Mouse (Mus musculus): Measurements from ENCODE around the gene Mlycd. TPM values are rescaled to one million over a fixed set of nuclear protein-coding genes. Genes with fewer than 3 reads are reported as not detected.

The Mlycd gene
- polyA plus RNA-seq, 1 experiment from 2014 or later, result 16.1 TPM

GRCm38 (mm10) chr8:119426069-119426735 lies 31.5 kb downstream of the Mlycd start:
- Histone ChIP-seq H3K4me1 (ENCODE audit: control insufficient read depth, insufficient read depth, low read length) (no peaks in the 10 kb centered on the region), H3K27me3 (ENCODE audit: control insufficient read depth, insufficient read depth, low read length) (no peaks in the 10 kb centered on the region), H3K9me3 (ENCODE audit: control insufficient read depth, low read length) (no peaks in the 10 kb centered on the region), H3K27ac (ENCODE audit: low read depth, low read length) (no peak overlapping the region), H3K4me3 (ENCODE audit: low read depth, low read length) (no peak overlapping the region), H3K36me3 (ENCODE audit: control insufficient read depth, insufficient read depth, low read length) (no peaks in the 10 kb centered on the region), H3K9ac (replicated peaks; ENCODE audit: low read depth, low read length) (no peak overlapping the region), H3K4me2 (ENCODE audit: low read depth, low read length) (no peak overlapping the region)
- ATAC-seq (ENCODE audit: low read depth), result no peak
- WGBS, result 87% methylated on average over 6 of the region's 6 CpGs

- no peaks in the 10 kb centered on the region for H3K9me3 ChIP-seq (ENCODE audit: control insufficient read depth, low read length)
- H3K4me3 ChIP-seq (ENCODE audit: low read depth, low read length), result no peak overlapping the region
- H3K4me1 ChIP-seq (ENCODE audit: control insufficient read depth, insufficient read depth, low read length), result no peaks in the 10 kb centered on the region
- H3K4me2 ChIP-seq (ENCODE audit: low read depth, low read length), result no peak overlapping the region
- H3K27ac ChIP-seq (ENCODE audit: low read depth, low read length), result no peak overlapping the region
- ATAC-seq (ENCODE audit: low read depth), result no peak
- no peaks in the 10 kb centered on the region for H3K27me3 ChIP-seq (ENCODE audit: control insufficient read depth, insufficient read depth, low read length)
- WGBS, result 78% methylated on average over 12 of the region's 12 CpGs
- H3K9ac ChIP-seq (replicated peaks; ENCODE audit: low read depth, low read length), result no peak overlapping the region
- H3K36me3 ChIP-seq (ENCODE audit: control insufficient read depth, insufficient read depth, low read length), result no peaks in the 10 kb centered on the region
These were observed 33.1 kb downstream of the Mlycd start for GRCm38 (mm10) chr8:119427634-119428349.

- no peak overlapping the region for H3K9ac ChIP-seq (replicated peaks; ENCODE audit: low read depth, low read length)
- H3K36me3 ChIP-seq (ENCODE audit: control insufficient read depth, insufficient read depth, low read length), result no peaks in the 10 kb centered on the region
- H3K4me1 ChIP-seq (ENCODE audit: control insufficient read depth, insufficient read depth, low read length), result no peaks in the 10 kb centered on the region
- 81% methylated on average over 7 of the region's 7 CpGs for WGBS
- H3K27me3 ChIP-seq (ENCODE audit: control insufficient read depth, insufficient read depth, low read length), result no peaks in the 10 kb centered on the region
- no peak overlapping the region for H3K4me2 ChIP-seq (ENCODE audit: low read depth, low read length)
- no peak for ATAC-seq (ENCODE audit: low read depth)
- no peaks in the 10 kb centered on the region for H3K9me3 ChIP-seq (ENCODE audit: control insufficient read depth, low read length)
- H3K4me3 ChIP-seq (ENCODE audit: low read depth, low read length), result no peak overlapping the region
- no peak overlapping the region for H3K27ac ChIP-seq (ENCODE audit: low read depth, low read length)
These were observed 33.7 kb downstream of the Mlycd start for GRCm38 (mm10) chr8:119428350-119428740.

- no peaks in the 10 kb centered on the region for H3K4me1 ChIP-seq (ENCODE audit: control insufficient read depth, insufficient read depth, low read length)
- H3K9me3 ChIP-seq (ENCODE audit: control insufficient read depth, low read length), result no peaks in the 10 kb centered on the region
- no peaks in the 10 kb centered on the region for H3K36me3 ChIP-seq (ENCODE audit: control insufficient read depth, insufficient read depth, low read length)
- WGBS, result 82% methylated on average over 5 of the region's 5 CpGs
- no peak overlapping the region for H3K4me3 ChIP-seq (ENCODE audit: low read depth, low read length)
- ATAC-seq (ENCODE audit: low read depth), result no peak
- H3K9ac ChIP-seq (replicated peaks; ENCODE audit: low read depth, low read length), result no peak overlapping the region
- H3K27me3 ChIP-seq (ENCODE audit: control insufficient read depth, insufficient read depth, low read length), result no peaks in the 10 kb centered on the region
- no peak overlapping the region for H3K27ac ChIP-seq (ENCODE audit: low read depth, low read length)
- H3K4me2 ChIP-seq (ENCODE audit: low read depth, low read length), result no peak overlapping the region
These were observed 34.2 kb downstream of the Mlycd start for GRCm38 (mm10) chr8:119428766-119429327.

- H3K27me3 ChIP-seq (ENCODE audit: control insufficient read depth, insufficient read depth, low read length), result no peaks in the 10 kb centered on the region
- no peak for ATAC-seq (ENCODE audit: low read depth)
- H3K27ac ChIP-seq (ENCODE audit: low read depth, low read length), result no peak overlapping the region
- 87% methylated on average over 3 of the region's 3 CpGs for WGBS
- H3K4me1 ChIP-seq (ENCODE audit: control insufficient read depth, insufficient read depth, low read length), result no peaks in the 10 kb centered on the region
- H3K9me3 ChIP-seq (ENCODE audit: control insufficient read depth, low read length), result no peaks in the 10 kb centered on the region
- no peak overlapping the region for H3K4me3 ChIP-seq (ENCODE audit: low read depth, low read length)
- no peaks in the 10 kb centered on the region for H3K36me3 ChIP-seq (ENCODE audit: control insufficient read depth, insufficient read depth, low read length)
- no peak overlapping the region for H3K9ac ChIP-seq (replicated peaks; ENCODE audit: low read depth, low read length)
- no peak overlapping the region for H3K4me2 ChIP-seq (ENCODE audit: low read depth, low read length)
These were observed 34.9 kb downstream of the Mlycd start for GRCm38 (mm10) chr8:119429552-119429951.

- no peaks in the 10 kb centered on the region for H3K9me3 ChIP-seq (ENCODE audit: control insufficient read depth, low read length)
- no peak overlapping the region for H3K9ac ChIP-seq (replicated peaks; ENCODE audit: low read depth, low read length)
- ATAC-seq (ENCODE audit: low read depth), result no peak
- H3K27ac ChIP-seq (ENCODE audit: low read depth, low read length), result no peak overlapping the region
- no peak overlapping the region for H3K4me2 ChIP-seq (ENCODE audit: low read depth, low read length)
- 82% methylated on average over 8 of the region's 8 CpGs for WGBS
- H3K27me3 ChIP-seq (ENCODE audit: control insufficient read depth, insufficient read depth, low read length), result no peaks in the 10 kb centered on the region
- no peak overlapping the region for H3K4me3 ChIP-seq (ENCODE audit: low read depth, low read length)
- no peaks in the 10 kb centered on the region for H3K4me1 ChIP-seq (ENCODE audit: control insufficient read depth, insufficient read depth, low read length)
- no peaks in the 10 kb centered on the region for H3K36me3 ChIP-seq (ENCODE audit: control insufficient read depth, insufficient read depth, low read length)
These were observed 35.6 kb downstream of the Mlycd start for GRCm38 (mm10) chr8:119430250-119430649.

GRCm38 (mm10) chr8:119430690-119431089 lies 36.0 kb downstream of the Mlycd start:
- no peaks in the 10 kb centered on the region for H3K9me3 ChIP-seq (ENCODE audit: control insufficient read depth, low read length)
- ATAC-seq (ENCODE audit: low read depth), result no peak
- no peaks in the 10 kb centered on the region for H3K4me1 ChIP-seq (ENCODE audit: control insufficient read depth, insufficient read depth, low read length)
- no peak overlapping the region for H3K4me2 ChIP-seq (ENCODE audit: low read depth, low read length)
- no peaks in the 10 kb centered on the region for H3K27me3 ChIP-seq (ENCODE audit: control insufficient read depth, insufficient read depth, low read length)
- no peak overlapping the region for H3K4me3 ChIP-seq (ENCODE audit: low read depth, low read length)
- 87% methylated on average over 7 of the region's 7 CpGs for WGBS
- H3K27ac ChIP-seq (ENCODE audit: low read depth, low read length), result no peak overlapping the region
- H3K36me3 ChIP-seq (ENCODE audit: control insufficient read depth, insufficient read depth, low read length), result no peaks in the 10 kb centered on the region
- H3K9ac ChIP-seq (replicated peaks; ENCODE audit: low read depth, low read length), result no peak overlapping the region

- H3K9ac ChIP-seq (replicated peaks; ENCODE audit: low read depth, low read length), result no peak overlapping the region
- no peaks in the 10 kb centered on the region for H3K4me1 ChIP-seq (ENCODE audit: control insufficient read depth, insufficient read depth, low read length)
- H3K9me3 ChIP-seq (ENCODE audit: control insufficient read depth, low read length), result no peaks in the 10 kb centered on the region
- H3K4me2 ChIP-seq (ENCODE audit: low read depth, low read length), result no peak overlapping the region
- WGBS, result 75% methylated on average over 3 of the region's 3 CpGs
- no peak overlapping the region for H3K27ac ChIP-seq (ENCODE audit: low read depth, low read length)
- H3K27me3 ChIP-seq (ENCODE audit: control insufficient read depth, insufficient read depth, low read length), result no peaks in the 10 kb centered on the region
- H3K36me3 ChIP-seq (ENCODE audit: control insufficient read depth, insufficient read depth, low read length), result no peaks in the 10 kb centered on the region
- ATAC-seq (ENCODE audit: low read depth), result no peak
- H3K4me3 ChIP-seq (ENCODE audit: low read depth, low read length), result no peak overlapping the region
These were observed 37.7 kb downstream of the Mlycd start for GRCm38 (mm10) chr8:119432372-119432771.

- H3K9me3 ChIP-seq (ENCODE audit: control insufficient read depth, low read length), result no peaks in the 10 kb centered on the region
- no peak for ATAC-seq (ENCODE audit: low read depth)
- H3K36me3 ChIP-seq (ENCODE audit: control insufficient read depth, insufficient read depth, low read length), result no peaks in the 10 kb centered on the region
- H3K4me1 ChIP-seq (ENCODE audit: control insufficient read depth, insufficient read depth, low read length), result no peaks in the 10 kb centered on the region
- WGBS, result 92% methylated on average over 13 of the region's 13 CpGs
- H3K4me2 ChIP-seq (ENCODE audit: low read depth, low read length), result no peak within 1 kb of the TSS
- H3K27me3 ChIP-seq (ENCODE audit: control insufficient read depth, insufficient read depth, low read length), result no peaks in the 10 kb centered on the region
- no peak within 1 kb of the TSS for H3K9ac ChIP-seq (replicated peaks; ENCODE audit: low read depth, low read length)
- no peak within 1 kb of the TSS for H3K4me3 ChIP-seq (ENCODE audit: low read depth, low read length)
- H3K27ac ChIP-seq (ENCODE audit: low read depth, low read length), result no peak within 1 kb of the TSS
These were observed 39.0 kb downstream of the Mlycd start, which contains the start of gene Osgin1 for GRCm38 (mm10) chr8:119433582-119434174. Gene Osgin1 (plus strand): TSS chr8:119434124.
